Mouse (Mus musculus): ENCODE measurements around the gene Naa35. TPM values are rescaled to one million over a fixed set of nuclear protein-coding genes. Genes with fewer than 3 reads are reported as not detected.
A peak's percentile ranks its signal among the peaks of the same experiment; 100 is the strongest.

Naa35 gene
- polyA plus RNA-seq, 1 experiment from 2014 or later = 124 TPM

- no peak for ATAC-seq (ENCODE audit: low FRiP score)
- H3K9me3 ChIP-seq (ENCODE audit: control insufficient read depth, low read length) = no peaks in the 10 kb centered on the region
Observed at GRCm38 (mm10) chr13:59655718-59656315, 70.8 kb downstream of the Naa35 start.

GRCm38 (mm10) chr13:59656316-59656832 is 71.3 kb downstream of the Naa35 start:
- Histone ChIP-seq H3K4me3 (replicated peaks; ENCODE audit: low read length) (no peak overlapping the region), H3K36me3 (replicated peaks; ENCODE audit: control insufficient read depth, insufficient read depth) (no peaks in the 10 kb centered on the region), H3K27me3 (ENCODE audit: control insufficient read depth, insufficient read depth, low read length) (no peaks in the 10 kb centered on the region), H3K4me2 (replicated peaks) (no peak overlapping the region), H3K27ac (no peak overlapping the region), H3K4me1 (replicated peaks; ENCODE audit: control insufficient read depth, insufficient read depth, low read length) (peaks cover 14% of the 10 kb centered on the region), H3K9ac (no peak overlapping the region), H3K9me3 (ENCODE audit: control insufficient read depth, low read length) (no peaks in the 10 kb centered on the region)
- ATAC-seq (ENCODE audit: low FRiP score) (no peak), DNase-seq (ENCODE audit: low spot score) (no peak)
- WGBS = 50% methylated on average over 10 of the region's 10 CpGs

More at GRCm38 (mm10) chr13:59655718-59656315, 70.8 kb downstream of the Naa35 start:
- DNase-seq (ENCODE audit: low spot score) = no peak
- H3K4me1 ChIP-seq (replicated peaks; ENCODE audit: control insufficient read depth, insufficient read depth, low read length) = peaks cover 14% of the 10 kb centered on the region
- no peak overlapping the region for H3K9ac ChIP-seq
- H3K27ac ChIP-seq = no peak overlapping the region
- no peaks in the 10 kb centered on the region for H3K27me3 ChIP-seq (ENCODE audit: control insufficient read depth, insufficient read depth, low read length)
- no peaks in the 10 kb centered on the region for H3K36me3 ChIP-seq (replicated peaks; ENCODE audit: control insufficient read depth, insufficient read depth)
- WGBS = 93% methylated on average over 15 of the region's 15 CpGs
- H3K4me2 ChIP-seq (replicated peaks) = no peak overlapping the region
- H3K4me3 ChIP-seq (replicated peaks; ENCODE audit: low read length) = no peak overlapping the region

GRCm38 (mm10) chr13:59656975-59657388 is 71.9 kb downstream of the Naa35 start:
- Histone ChIP-seq H3K4me1 (replicated peaks; ENCODE audit: control insufficient read depth, insufficient read depth, low read length) (peaks cover 14% of the 10 kb centered on the region), H3K36me3 (replicated peaks; ENCODE audit: control insufficient read depth, insufficient read depth) (peaks cover 4% of the 10 kb centered on the region), H3K4me2 (replicated peaks) (no peak overlapping the region), H3K9me3 (ENCODE audit: control insufficient read depth, low read length) (no peaks in the 10 kb centered on the region), H3K4me3 (replicated peaks; ENCODE audit: low read length) (no peak overlapping the region), H3K27me3 (ENCODE audit: control insufficient read depth, insufficient read depth, low read length) (no peaks in the 10 kb centered on the region), H3K27ac (no peak overlapping the region), H3K9ac (no peak overlapping the region)
- ATAC-seq (ENCODE audit: low FRiP score) (0 out of 2 replicates have a peak, but pooled peaks have one; percentile 21), DNase-seq (ENCODE audit: low spot score) (no peak)
- 11% methylated on average over 4 of the region's 4 CpGs for WGBS

GRCm38 (mm10) chr13:59657781-59658180 is 72.7 kb downstream of the Naa35 start:
- Histone ChIP-seq H3K4me1 (replicated peaks; ENCODE audit: control insufficient read depth, insufficient read depth, low read length) (peaks cover 10% of the 10 kb centered on the region), H3K27me3 (ENCODE audit: control insufficient read depth, insufficient read depth, low read length) (no peaks in the 10 kb centered on the region), H3K9ac (no peak overlapping the region), H3K36me3 (replicated peaks; ENCODE audit: control insufficient read depth, insufficient read depth) (peaks cover 11% of the 10 kb centered on the region), H3K4me3 (replicated peaks; ENCODE audit: low read length) (no peak overlapping the region), H3K9me3 (ENCODE audit: control insufficient read depth, low read length) (no peaks in the 10 kb centered on the region), H3K27ac (no peak overlapping the region), H3K4me2 (replicated peaks) (no peak overlapping the region)
- DNase-seq (ENCODE audit: low spot score) = no peak
- 76% methylated on average over 5 of the region's 5 CpGs for WGBS
- ATAC-seq (ENCODE audit: low FRiP score) = no peak

DNA sequence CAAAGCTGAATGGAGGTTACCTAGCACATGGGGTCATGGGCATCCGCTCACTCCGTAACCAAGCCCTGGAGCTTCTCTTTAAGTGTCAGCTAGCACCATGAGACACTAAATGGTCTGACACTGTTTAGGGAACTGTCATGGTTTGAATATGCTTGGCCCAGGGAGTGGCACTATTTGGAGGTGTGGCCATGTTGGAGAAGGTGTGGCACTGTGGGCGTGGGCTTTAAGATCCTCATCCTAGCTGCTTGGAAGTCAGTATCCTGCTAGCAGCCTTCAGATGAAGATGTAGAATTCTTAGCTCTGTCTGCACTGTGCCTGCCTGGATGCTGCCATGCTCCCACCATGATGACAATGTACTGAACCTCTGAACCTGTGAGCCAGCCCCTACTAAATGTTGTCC is 75.3 kb downstream of the Naa35 start:
- H3K4me1 ChIP-seq (replicated peaks; ENCODE audit: control insufficient read depth, insufficient read depth, low read length) = no peaks in the 10 kb centered on the region
- 94% methylated on average over 3 of the region's 3 CpGs for WGBS
- no peak for DNase-seq (ENCODE audit: low spot score)
- H3K27me3 ChIP-seq (ENCODE audit: control insufficient read depth, insufficient read depth, low read length) = no peaks in the 10 kb centered on the region
- peaks cover 32% of the 10 kb centered on the region for H3K36me3 ChIP-seq (replicated peaks; ENCODE audit: control insufficient read depth, insufficient read depth)
- no peaks in the 10 kb centered on the region for H3K9me3 ChIP-seq (ENCODE audit: control insufficient read depth, low read length)
- H3K27ac ChIP-seq = no peak overlapping the region
- no peak overlapping the region for H3K4me3 ChIP-seq (replicated peaks; ENCODE audit: low read length)
- ATAC-seq (ENCODE audit: low FRiP score) = no peak
- no peak overlapping the region for H3K4me2 ChIP-seq (replicated peaks)
- no peak overlapping the region for H3K9ac ChIP-seq

GRCm38 (mm10) chr13:59661387-59661786 is 76.3 kb downstream of the Naa35 start:
- H3K27me3 ChIP-seq (ENCODE audit: control insufficient read depth, insufficient read depth, low read length) = no peaks in the 10 kb centered on the region
- H3K4me3 ChIP-seq (replicated peaks; ENCODE audit: low read length) = no peak overlapping the region
- no peaks in the 10 kb centered on the region for H3K4me1 ChIP-seq (replicated peaks; ENCODE audit: control insufficient read depth, insufficient read depth, low read length)
- H3K9me3 ChIP-seq (ENCODE audit: control insufficient read depth, low read length) = no peaks in the 10 kb centered on the region
- ATAC-seq (ENCODE audit: low FRiP score) (no peak), DNase-seq (ENCODE audit: low spot score) (no peak)
- no peak overlapping the region for H3K27ac ChIP-seq
- no peak overlapping the region for H3K4me2 ChIP-seq (replicated peaks)
- peaks cover 32% of the 10 kb centered on the region for H3K36me3 ChIP-seq (replicated peaks; ENCODE audit: control insufficient read depth, insufficient read depth)
- H3K9ac ChIP-seq = no peak overlapping the region
- 94% methylated on average over 8 of the region's 8 CpGs for WGBS

DNA sequence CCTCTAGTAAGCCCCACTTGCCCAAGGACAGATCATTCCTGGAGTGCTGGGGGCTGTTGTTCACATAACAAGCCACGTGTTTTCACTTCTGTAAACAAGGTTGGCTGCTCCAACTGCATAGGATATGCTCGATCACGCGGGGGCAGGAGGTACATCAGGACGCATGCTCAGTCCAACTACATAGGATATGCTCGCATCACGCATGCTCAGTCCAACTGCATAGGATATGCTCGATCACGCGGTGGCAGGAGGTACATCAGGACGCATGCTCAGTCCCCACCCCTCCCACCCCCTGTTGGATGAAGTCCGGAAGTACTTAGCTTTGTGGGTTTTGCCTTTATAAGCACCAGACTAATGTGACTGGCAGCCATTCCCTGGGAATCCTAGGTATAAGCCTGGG is 76.9 kb downstream of the Naa35 start:
- Histone ChIP-seq H3K4me2 (replicated peaks) (no peak overlapping the region), H3K9ac (no peak overlapping the region), H3K27ac (no peak overlapping the region), H3K4me1 (replicated peaks; ENCODE audit: control insufficient read depth, insufficient read depth, low read length) (no peaks in the 10 kb centered on the region), H3K36me3 (replicated peaks; ENCODE audit: control insufficient read depth, insufficient read depth) (peaks cover 32% of the 10 kb centered on the region), H3K9me3 (ENCODE audit: control insufficient read depth, low read length) (no peaks in the 10 kb centered on the region), H3K27me3 (ENCODE audit: control insufficient read depth, insufficient read depth, low read length) (no peaks in the 10 kb centered on the region), H3K4me3 (replicated peaks; ENCODE audit: low read length) (no peak overlapping the region)
- ATAC-seq (ENCODE audit: low FRiP score) (no peak), DNase-seq (ENCODE audit: low spot score) (no peak)
- WGBS = 96% methylated on average over 12 of the region's 12 CpGs

DNA sequence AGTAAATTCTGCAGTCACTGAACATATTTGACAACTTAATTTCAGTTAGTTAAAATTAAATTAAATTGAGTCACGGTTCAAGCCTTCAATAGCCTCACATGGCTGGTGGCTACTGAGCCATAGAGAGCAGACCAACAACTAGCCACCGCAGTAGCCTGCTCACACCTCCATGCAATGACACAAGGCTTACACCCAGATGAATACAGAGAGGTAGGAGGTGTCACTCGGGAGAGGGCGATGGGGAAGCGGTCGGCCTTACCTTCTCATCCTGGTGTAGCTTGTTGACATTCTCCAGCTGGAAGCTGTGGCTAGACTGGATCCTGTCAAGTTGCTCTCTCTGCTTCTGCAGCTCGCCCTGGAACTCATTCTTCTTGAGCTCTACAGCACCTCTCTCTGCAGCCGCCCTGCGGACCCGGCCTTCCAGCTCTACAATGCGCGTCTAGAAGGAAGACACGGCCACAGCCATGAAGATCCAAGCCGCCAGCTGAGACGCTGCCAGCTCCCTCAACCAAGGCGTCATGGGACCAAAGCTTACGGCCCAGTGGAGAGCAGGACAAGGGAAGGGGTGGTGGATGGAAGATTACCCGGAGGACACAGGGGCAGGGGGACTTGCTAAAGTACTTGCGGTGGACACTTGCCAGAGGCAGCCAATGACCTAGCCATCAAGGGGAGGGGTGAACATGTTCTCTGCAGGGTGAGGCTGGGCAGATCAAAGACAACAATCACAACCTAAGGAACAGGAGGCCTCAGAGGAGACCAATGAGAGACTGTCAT is 79.1 kb downstream of the Naa35 start:
- 92% methylated on average over 19 of the region's 19 CpGs for WGBS
- no peaks in the 10 kb centered on the region for H3K9me3 ChIP-seq (ENCODE audit: control insufficient read depth, low read length)
- H3K27ac ChIP-seq = no peak overlapping the region
- no peaks in the 10 kb centered on the region for H3K4me1 ChIP-seq (replicated peaks; ENCODE audit: control insufficient read depth, insufficient read depth, low read length)
- no peaks in the 10 kb centered on the region for H3K27me3 ChIP-seq (ENCODE audit: control insufficient read depth, insufficient read depth, low read length)
- H3K36me3 ChIP-seq (replicated peaks; ENCODE audit: control insufficient read depth, insufficient read depth) = peaks cover 32% of the 10 kb centered on the region
- no peak overlapping the region for H3K9ac ChIP-seq
- H3K4me3 ChIP-seq (replicated peaks; ENCODE audit: low read length) = no peak overlapping the region
- H3K4me2 ChIP-seq (replicated peaks) = no peak overlapping the region
- no peak for ATAC-seq (ENCODE audit: low FRiP score)
- DNase-seq (ENCODE audit: low spot score) = no peak

- Histone ChIP-seq H3K9me3 (ENCODE audit: control insufficient read depth, low read length) (no peaks in the 10 kb centered on the region), H3K4me2 (replicated peaks) (no peak overlapping the region), H3K9ac (no peak overlapping the region), H3K4me3 (replicated peaks; ENCODE audit: low read length) (no peak overlapping the region), H3K4me1 (replicated peaks; ENCODE audit: control insufficient read depth, insufficient read depth, low read length) (no peaks in the 10 kb centered on the region), H3K27me3 (ENCODE audit: control insufficient read depth, insufficient read depth, low read length) (no peaks in the 10 kb centered on the region), H3K36me3 (replicated peaks; ENCODE audit: control insufficient read depth, insufficient read depth) (peaks cover 21% of the 10 kb centered on the region; the same call in 1 of the 2 replicates), H3K27ac (no peak overlapping the region)
- WGBS = 78% methylated on average over 5 of the region's 5 CpGs
- DNase-seq (ENCODE audit: low spot score) = no peak
- no peak for ATAC-seq (ENCODE audit: low FRiP score)
Observed at GRCm38 (mm10) chr13:59667763-59668162, 82.7 kb downstream of the Naa35 start.

Data from hindbrain, embryonic 14.5 days (tissue).